Mouse (Mus musculus) MEL (cell line): ENCODE measurements around the gene Adgrv1.

Experiments used
- CTCF ChIP-seq, 3 experiments: IDR thresholded peaks in 2 of 3; conservative IDR thresholded peaks in 1 of 3; 2 replicates each; pipeline ENCODE4 v1.5.1; 2011 to 2012; ENCODE audit warnings: low read length in 3 of 3, low read depth in 2 of 3, mild to moderate bottlenecking in 2 of 3, improper control_type of control experiment in 1 of 3, inconsistent platforms in 1 of 3, mixed read lengths in 1 of 3, moderate library complexity in 1 of 3; ENCODE audit not compliant: control insufficient read depth in 1 of 3, insufficient read depth in 1 of 3, poor library complexity in 1 of 3, severe bottlenecking in 1 of 3
- HCFC1 ChIP-seq: IDR thresholded peaks from 2 replicates; pipeline ENCODE4 v1.6.1; 2012; ENCODE audit warnings: low read depth, mild to moderate bottlenecking, inconsistent platforms, low read length, improper control_type of control experiment, moderate library complexity
- MAX ChIP-seq: IDR thresholded peaks from 2 replicates; pipeline ENCODE4 v1.6.1; 2011; ENCODE audit warnings: low read length, improper control_type of control experiment
- MXI1 ChIP-seq: IDR thresholded peaks from 2 replicates; pipeline ENCODE4 v1.6.1; 2011; ENCODE audit warnings: mild to moderate bottlenecking, low read depth, low read length, improper control_type of control experiment
- POLR2A ChIP-seq, 2 experiments: IDR thresholded peaks; 2 replicates each; pipeline ENCODE4 v1.6.1; 2011 to 2012; ENCODE audit warnings: low read length in 2 of 2, mild to moderate bottlenecking in 2 of 2, control low read depth in 1 of 2, improper control_type of control experiment in 1 of 2, low read depth in 1 of 2, moderate library complexity in 1 of 2; ENCODE audit not compliant: control insufficient read depth in 1 of 2, insufficient read depth in 1 of 2, poor library complexity in 1 of 2
- UBTF ChIP-seq: IDR thresholded peaks from 2 replicates; pipeline ENCODE4 v1.6.1; 2012; ENCODE audit warnings: low read depth, mild to moderate bottlenecking, inconsistent platforms, low read length, improper control_type of control experiment, moderate library complexity, borderline replicate concordance; ENCODE audit not compliant: insufficient read depth
- ZC3H11A ChIP-seq: IDR thresholded peaks from 2 replicates; pipeline ENCODE4 v1.6.1; 2012; ENCODE audit warnings: low read depth, mild to moderate bottlenecking, inconsistent platforms, low read length, improper control_type of control experiment

GRCm38 (mm10) chr13:81131860-81132259, 501.1 kb downstream of the Adgrv1 start:
- no peak for TF ChIP-seq POLR2A (IDR thresholded peaks at IDR 0.05; ENCODE audit: control insufficient read depth in 1 of 2, insufficient read depth in 1 of 2, low read depth in 1 of 2, low read length in 2 of 2, poor library complexity in 1 of 2)
- no peak for TF ChIP-seq UBTF
- no peak for TF ChIP-seq MAX
- TF ChIP-seq CTCF (IDR thresholded peaks at IDR 0.05 in 2 of 3, conservative IDR thresholded peaks at IDR 0.05 in 1 of 3; ENCODE audit: control insufficient read depth in 1 of 3, insufficient read depth in 1 of 3, low read depth in 2 of 3, low read length in 3 of 3, poor library complexity in 1 of 3, severe bottlenecking in 1 of 3) = no peak
- no peak for TF ChIP-seq MXI1
- TF ChIP-seq ZC3H11A = no peak
- TF ChIP-seq HCFC1 = no peak
